Mouse (Mus musculus) kidney, adult 2 months (tissue): ENCODE measurements around the gene Pdzd2. TPM values are rescaled to one million over a fixed set of nuclear protein-coding genes. Genes with fewer than 3 reads are reported as not detected.

Experiments
- DNase-seq: peaks from one replicate; pipeline ENCODE4 v3.0.0; 2021
- H3K27ac ChIP-seq: fragments of 200-500 bp; 2 replicates; pipeline ENCODE4 v1.5.1; 2012; ENCODE audit warnings: low read depth, low read length, control low read depth, inconsistent platforms; ENCODE audit not compliant: insufficient read depth
- H3K27me3 ChIP-seq: fragments of 200-500 bp; replicated peaks from 2 replicates; pipeline ENCODE4 v1.6.1; 2012; ENCODE audit warnings: mild to moderate bottlenecking, moderate library complexity, low read length, inconsistent platforms; ENCODE audit not compliant: control insufficient read depth, insufficient read depth
- H3K36me3 ChIP-seq: fragments of 200-500 bp; 2 replicates; pipeline ENCODE4 v1.6.1; 2012; ENCODE audit warnings: mild to moderate bottlenecking, moderate library complexity, low read length, inconsistent platforms; ENCODE audit not compliant: control insufficient read depth, insufficient read depth
- H3K4me1 ChIP-seq: fragments of 200-500 bp; 2 replicates; pipeline ENCODE4 v1.6.1; 2011; ENCODE audit warnings: low read length; ENCODE audit not compliant: control insufficient read depth, insufficient read depth
- H3K4me3 ChIP-seq: fragments of 200-500 bp; 2 replicates; pipeline ENCODE4 v1.5.1; 2011; ENCODE audit warnings: mild to moderate bottlenecking, low read depth, low read length, control low read depth; ENCODE audit not compliant: insufficient read depth
- CTCF ChIP-seq: fragments of 200-500 bp; conservative IDR thresholded peaks from 2 replicates; pipeline ENCODE4 v1.5.1; 2011; ENCODE audit warnings: low read depth, mild to moderate bottlenecking, control low read depth, low read length, moderate library complexity, mixed read lengths; ENCODE audit not compliant: insufficient read depth, insufficient read length
- POLR2A ChIP-seq: fragments of 200-500 bp; IDR thresholded peaks from one replicate; pipeline ENCODE4 v1.6.1; 2011; ENCODE audit warnings: low read depth, low read length, control low read depth
- WGBS: fragments of 180-500 bp; shearing (Covaris S2); methylation state at CpG from one replicate; pipeline ENCODE4 v1.1.7; 2018; 5-methylcytosine and 5-hydroxymethylcytosine counted together
- polyA plus RNA-seq: library from polyadenylated mRNA; depleted of rRNA; stranded (reverse); fragments of >200 nt; gene quantifications from 2 replicates; pipeline ENCODE4 v1.2.3, GENCODE M21; 2012

Gene Pdzd2
- polyA plus RNA-seq, 1 experiment, result 16.5 TPM

- no peak for DNase-seq
- Histone ChIP-seq H3K4me3 (no peak overlapping the region), H3K27me3 (no peaks in the 10 kb centered on the region), H3K27ac (no peak overlapping the region), H3K36me3 (no peaks in the 10 kb centered on the region), H3K4me1 (peaks cover 9% of the 10 kb centered on the region; the same call in 1 of the 2 replicates)
- TF ChIP-seq POLR2A (no peak), CTCF (no peak)
- WGBS, result 63% methylated on average over 20 of the region's 20 CpGs
Observed at GRCm38 (mm10) chr15:12614944-12615878, 124.5 kb downstream of the Pdzd2 start.

DNA sequence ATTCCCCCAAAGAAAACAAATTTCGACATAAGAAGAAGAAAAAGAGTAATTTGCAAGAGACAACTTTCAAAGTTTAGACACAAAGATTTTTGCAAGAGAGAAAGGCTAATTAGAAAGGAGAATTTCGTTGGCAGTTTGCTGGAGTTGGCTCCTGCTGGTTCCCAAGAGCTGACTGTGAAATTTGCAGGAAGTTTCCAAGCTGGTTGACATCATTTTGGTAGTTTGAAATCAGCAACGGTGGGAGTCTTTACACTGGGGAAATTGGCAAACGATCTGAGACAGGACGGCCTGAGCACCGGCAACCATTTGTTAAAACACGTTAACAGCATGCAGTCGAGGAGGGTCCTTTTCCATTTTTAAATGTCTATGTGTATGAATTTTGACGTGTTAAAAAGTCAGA, 125.7 kb downstream of the Pdzd2 start:
- no peaks in the 10 kb centered on the region for H3K27me3 ChIP-seq
- TF ChIP-seq CTCF (no peak), POLR2A (no peak)

DNA sequence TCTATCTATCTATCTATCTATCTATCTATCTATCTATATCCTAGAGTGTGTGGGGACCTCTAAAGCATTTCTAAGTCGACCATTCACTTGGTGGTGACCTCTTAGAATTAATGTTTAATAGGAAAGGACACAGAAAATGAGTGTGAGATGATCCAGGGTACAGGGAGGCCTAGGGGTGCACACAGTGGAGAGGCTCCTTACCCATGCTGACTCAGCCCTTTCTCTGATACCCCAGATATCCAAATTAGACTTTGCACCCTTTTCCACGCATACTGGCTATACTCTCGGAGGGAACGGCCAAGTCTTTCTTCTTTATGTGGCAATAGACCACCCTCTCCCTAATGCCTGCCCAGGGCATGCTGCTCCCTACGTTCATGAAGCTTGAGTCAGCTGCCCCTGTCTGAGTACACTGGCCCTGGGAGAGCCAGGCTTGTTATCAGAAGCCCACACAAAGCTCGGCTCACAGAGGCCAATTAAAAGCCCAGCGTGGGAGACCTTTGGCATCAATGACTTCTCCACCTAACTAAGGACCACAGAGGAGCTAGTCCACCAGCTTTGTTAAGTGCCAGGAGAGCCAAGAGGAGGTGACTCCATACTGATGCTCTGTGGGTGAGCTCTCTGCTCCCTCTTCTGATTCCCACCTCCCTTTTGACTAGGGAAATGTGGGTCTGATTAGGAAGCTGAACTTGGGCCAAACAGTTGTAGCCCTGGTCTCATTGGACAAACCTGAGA, 126.6 kb downstream of the Pdzd2 start:
- no peak overlapping the region for H3K27ac ChIP-seq
- H3K4me3 ChIP-seq, result no peak overlapping the region
- no peaks in the 10 kb centered on the region for H3K27me3 ChIP-seq
- peaks cover 9% of the 10 kb centered on the region; the same call in 1 of the 2 replicates for H3K4me1 ChIP-seq
- no peak for TF ChIP-seq CTCF
- TF ChIP-seq POLR2A, result no peak
- H3K36me3 ChIP-seq, result no peaks in the 10 kb centered on the region
- peak; percentile 34 for DNase-seq
- 51% methylated on average over 7 of the region's 7 CpGs for WGBS

More for the DNA sequence above, 125.7 kb downstream of the Pdzd2 start:
- Histone ChIP-seq H3K27ac (no peak overlapping the region), H3K4me1 (peaks cover 9% of the 10 kb centered on the region; the same call in 1 of the 2 replicates), H3K4me3 (no peak overlapping the region), H3K36me3 (no peaks in the 10 kb centered on the region)
- no peak for DNase-seq
- WGBS, result 58% methylated on average over 9 of the region's 9 CpGs

DNA sequence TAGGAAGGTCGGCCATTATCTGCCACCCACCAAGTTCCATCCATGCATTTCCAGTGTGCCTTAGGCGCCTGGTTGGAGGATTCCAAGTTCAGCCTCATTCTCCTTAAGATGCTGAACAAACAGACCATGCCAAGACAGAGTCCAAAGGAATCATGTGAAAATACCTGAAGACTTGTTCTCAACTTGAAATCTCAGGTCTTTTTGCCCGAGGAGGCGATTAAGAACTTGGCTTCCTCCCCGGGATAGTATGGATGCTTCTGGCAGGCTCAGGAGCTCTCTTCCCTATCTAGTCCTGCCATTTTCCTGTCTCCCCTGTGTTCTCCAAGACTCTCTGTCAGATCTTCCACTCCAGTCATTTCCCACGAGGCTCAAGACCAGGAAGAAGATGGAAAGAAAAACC, 131.6 kb downstream of the Pdzd2 start:
- 71% methylated on average over 6 of the region's 6 CpGs for WGBS
- no peak for DNase-seq
- TF ChIP-seq POLR2A (no peak), CTCF (no peak)
- peaks cover 1% of the 10 kb centered on the region; the same call in 1 of the 2 replicates for H3K4me1 ChIP-seq
- H3K27me3 ChIP-seq, result no peaks in the 10 kb centered on the region
- no peaks in the 10 kb centered on the region for H3K36me3 ChIP-seq
- H3K4me3 ChIP-seq, result no peak overlapping the region
- no peak overlapping the region for H3K27ac ChIP-seq

DNA sequence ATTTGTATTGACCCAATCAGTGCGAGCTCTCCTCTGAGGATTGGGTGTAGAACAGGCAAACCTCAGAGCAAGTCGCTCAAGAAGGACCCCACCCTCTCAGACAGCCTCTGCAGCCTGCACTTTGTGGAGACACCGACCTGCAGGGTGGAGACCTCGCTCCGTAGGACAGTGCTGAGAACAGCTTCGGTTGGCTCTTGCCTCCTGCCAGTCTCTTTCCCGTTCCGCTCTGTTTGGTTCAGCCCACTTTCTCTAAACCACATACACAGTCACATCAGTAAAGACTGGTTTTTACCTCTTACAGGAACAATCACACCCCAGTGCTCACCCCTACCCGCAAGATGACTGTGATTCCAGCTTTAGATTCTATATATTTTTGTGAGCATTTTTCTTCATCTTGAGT, 133.4 kb downstream of the Pdzd2 start:
- Histone ChIP-seq H3K27ac (no peak overlapping the region), H3K4me1 (no peaks in the 10 kb centered on the region), H3K4me3 (no peak overlapping the region), H3K36me3 (no peaks in the 10 kb centered on the region), H3K27me3 (no peaks in the 10 kb centered on the region)
- TF ChIP-seq CTCF, result no peak
- TF ChIP-seq POLR2A, result no peak
- no peak for DNase-seq
- WGBS, result 83% methylated on average over 9 of the region's 9 CpGs

GRCm38 (mm10) chr15:12605239-12605993, 134.3 kb downstream of the Pdzd2 start:
- H3K36me3 ChIP-seq, result no peaks in the 10 kb centered on the region
- H3K4me3 ChIP-seq, result no peak overlapping the region
- TF ChIP-seq POLR2A (no peak), CTCF (no peak)
- WGBS, result 70% methylated on average over 10 of the region's 10 CpGs
- no peaks in the 10 kb centered on the region for H3K27me3 ChIP-seq
- no peaks in the 10 kb centered on the region for H3K4me1 ChIP-seq
- DNase-seq, result peak; percentile 25
- H3K27ac ChIP-seq, result no peak overlapping the region

- no peaks in the 10 kb centered on the region for H3K4me1 ChIP-seq
- no peak overlapping the region for H3K27ac ChIP-seq
- no peak for TF ChIP-seq POLR2A
- no peak for TF ChIP-seq CTCF
- 95% methylated on average over 4 of the region's 4 CpGs for whole genome bisulfite sequencing
- H3K4me3 ChIP-seq, result no peak overlapping the region
- no peak for DNase-seq
- H3K27me3 ChIP-seq, result no peaks in the 10 kb centered on the region
- H3K36me3 ChIP-seq, result no peaks in the 10 kb centered on the region
Observed at GRCm38 (mm10) chr15:12603674-12604073, 136.1 kb downstream of the Pdzd2 start.
